Mouse (Mus musculus): Measurements from ENCODE around the gene Ngdn. TPM values are rescaled to one million over a fixed set of nuclear protein-coding genes. Genes with fewer than 3 reads are reported as not detected.
"Not testable (repeated sequence)": the region's sequence is repeated elsewhere in the genome, so short reads cannot be mapped to it uniquely, and the experiment has no call there.

Gene Ngdn
- polyA plus RNA-seq, 1 experiment from 2014 or later = 85.3 TPM

DNA sequence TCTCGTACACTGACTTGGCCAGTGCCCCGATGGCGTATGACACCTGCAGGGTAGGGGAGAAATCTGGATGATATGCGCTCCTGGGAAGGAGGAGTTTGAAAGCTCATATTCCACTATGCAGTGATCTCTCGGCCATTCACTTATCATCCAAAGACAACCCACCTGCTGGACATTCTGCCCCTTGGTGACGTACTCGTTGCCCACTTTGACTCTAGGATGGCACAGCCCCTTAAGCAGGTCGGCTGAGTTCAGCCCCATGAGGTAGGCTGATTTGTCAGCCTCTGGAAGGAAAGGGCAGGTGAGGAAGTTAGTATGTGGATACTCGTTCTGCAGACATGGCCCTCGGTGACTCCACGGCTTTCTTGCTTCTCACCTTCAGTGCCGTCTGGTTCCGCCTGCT is 26.4 kb upstream of the Ngdn start:
- no peaks in the 10 kb centered on the region for H3K27me3 ChIP-seq
- no peak overlapping the region for H3K4me3 ChIP-seq (replicated peaks)
- 87% methylated on average over 13 of the region's 13 CpGs for WGBS
- no peak for ATAC-seq (ENCODE audit: insufficient number of reproducible peaks, insufficient read depth, low FRiP score, low TSS enrichment, low read depth)
- H3K27ac ChIP-seq = no peak overlapping the region
- H3K36me3 ChIP-seq = no peaks in the 10 kb centered on the region
- H3K4me1 ChIP-seq (replicated peaks) = no peaks in the 10 kb centered on the region
- no peak overlapping the region for H3K9ac ChIP-seq (replicated peaks)
- H3K9me3 ChIP-seq = no peaks in the 10 kb centered on the region
- H3K4me2 ChIP-seq = no peak overlapping the region

DNA sequence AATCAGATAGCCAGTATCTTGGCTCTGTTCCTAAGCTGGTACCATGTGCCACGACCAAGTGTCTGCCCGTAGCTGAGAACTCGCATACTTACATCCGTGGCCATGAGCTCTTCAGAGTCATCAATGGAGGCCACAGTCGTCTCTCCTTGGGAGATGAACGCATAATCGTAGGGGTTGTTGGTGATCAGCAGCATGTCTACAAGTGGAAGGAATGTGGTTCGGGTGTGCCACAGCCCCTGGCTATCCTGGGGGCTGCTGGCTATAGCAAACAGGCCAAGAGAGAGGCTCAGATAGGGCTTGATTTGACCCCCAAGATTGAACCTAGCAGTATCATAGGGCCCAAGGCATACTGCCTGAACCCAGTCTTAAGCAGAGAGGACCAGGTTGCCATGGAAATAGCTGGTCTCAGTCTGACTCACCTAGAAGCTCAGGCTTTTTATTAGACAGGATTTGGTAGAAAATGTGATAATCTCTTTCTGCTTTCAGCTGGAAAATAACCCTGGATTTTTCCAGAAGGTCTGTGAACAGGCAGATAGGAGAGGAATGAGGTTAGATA is 25.3 kb upstream of the Ngdn start:
- H3K4me2 ChIP-seq = no peak overlapping the region
- H3K9me3 ChIP-seq = no peaks in the 10 kb centered on the region
- H3K4me3 ChIP-seq (replicated peaks) = no peak overlapping the region
- no peak overlapping the region for H3K9ac ChIP-seq (replicated peaks)
- 91% methylated on average over 8 of the region's 8 CpGs for WGBS
- H3K36me3 ChIP-seq = no peaks in the 10 kb centered on the region
- H3K27me3 ChIP-seq = no peaks in the 10 kb centered on the region
- H3K27ac ChIP-seq = no peak overlapping the region
- ATAC-seq (ENCODE audit: insufficient number of reproducible peaks, insufficient read depth, low FRiP score, low TSS enrichment, low read depth) = no peak
- H3K4me1 ChIP-seq (replicated peaks) = peaks cover 9% of the 10 kb centered on the region; the same call in 1 of the 2 replicates

DNA sequence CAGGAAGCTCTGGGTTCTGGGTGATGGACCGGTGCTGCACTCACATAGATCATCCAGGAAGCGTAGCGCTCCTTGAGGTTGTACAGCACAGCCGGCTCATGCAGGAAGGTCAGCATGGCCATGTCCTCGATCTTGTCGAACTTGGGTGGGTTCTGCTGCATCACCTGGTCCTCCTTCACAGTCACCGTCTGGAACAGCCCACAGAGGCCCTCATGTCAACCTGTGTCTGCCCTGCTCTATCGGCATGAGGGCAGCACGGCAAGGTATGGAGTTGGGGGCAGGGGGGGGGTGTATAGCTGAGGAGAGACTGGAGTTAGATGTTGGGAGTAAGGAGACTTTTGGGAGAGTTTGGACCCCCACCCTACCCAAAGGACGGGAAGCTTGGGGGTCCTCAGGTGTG is 23.1 kb upstream of the Ngdn start:
- Histone ChIP-seq H3K36me3 (no peaks in the 10 kb centered on the region), H3K9ac (replicated peaks) (no peak overlapping the region), H3K4me2 (no peak overlapping the region), H3K4me1 (replicated peaks) (peaks cover 18% of the 10 kb centered on the region), H3K27ac (no peak overlapping the region), H3K4me3 (replicated peaks) (no peak overlapping the region), H3K27me3 (no peaks in the 10 kb centered on the region), H3K9me3 (no peaks in the 10 kb centered on the region)
- WGBS = 87% methylated on average over 10 of the region's 10 CpGs
- ATAC-seq (ENCODE audit: insufficient number of reproducible peaks, insufficient read depth, low FRiP score, low TSS enrichment, low read depth) = no peak

DNA sequence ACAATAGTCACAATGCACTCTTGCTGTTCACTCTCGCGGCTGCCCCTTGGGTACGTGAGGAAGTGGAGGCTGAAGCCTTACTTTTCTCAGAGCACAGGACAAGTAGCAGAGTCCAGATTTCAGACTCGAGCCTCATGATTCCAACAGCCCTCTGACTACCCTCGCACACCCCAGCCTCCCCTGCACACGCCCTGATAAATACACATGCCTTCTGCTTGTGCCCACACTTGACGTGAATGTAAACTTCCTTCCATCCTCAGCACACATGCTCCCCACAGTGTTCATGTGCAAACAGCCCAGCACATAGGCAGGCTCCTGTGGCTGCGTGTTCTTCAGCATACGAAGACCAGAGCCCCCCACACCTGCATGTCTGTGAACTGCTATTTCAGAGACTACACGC is 21.6 kb upstream of the Ngdn start:
- no peak overlapping the region for H3K27ac ChIP-seq
- H3K27me3 ChIP-seq = no peaks in the 10 kb centered on the region
- peaks cover 18% of the 10 kb centered on the region for H3K4me1 ChIP-seq (replicated peaks)
- H3K4me2 ChIP-seq = no peak overlapping the region
- 83% methylated on average over 10 of the region's 10 CpGs for WGBS
- no peak overlapping the region for H3K4me3 ChIP-seq (replicated peaks)
- H3K9me3 ChIP-seq = no peaks in the 10 kb centered on the region
- H3K36me3 ChIP-seq = no peaks in the 10 kb centered on the region
- no peak for ATAC-seq (ENCODE audit: insufficient number of reproducible peaks, insufficient read depth, low FRiP score, low TSS enrichment, low read depth)
- H3K9ac ChIP-seq (replicated peaks) = no peak overlapping the region

DNA sequence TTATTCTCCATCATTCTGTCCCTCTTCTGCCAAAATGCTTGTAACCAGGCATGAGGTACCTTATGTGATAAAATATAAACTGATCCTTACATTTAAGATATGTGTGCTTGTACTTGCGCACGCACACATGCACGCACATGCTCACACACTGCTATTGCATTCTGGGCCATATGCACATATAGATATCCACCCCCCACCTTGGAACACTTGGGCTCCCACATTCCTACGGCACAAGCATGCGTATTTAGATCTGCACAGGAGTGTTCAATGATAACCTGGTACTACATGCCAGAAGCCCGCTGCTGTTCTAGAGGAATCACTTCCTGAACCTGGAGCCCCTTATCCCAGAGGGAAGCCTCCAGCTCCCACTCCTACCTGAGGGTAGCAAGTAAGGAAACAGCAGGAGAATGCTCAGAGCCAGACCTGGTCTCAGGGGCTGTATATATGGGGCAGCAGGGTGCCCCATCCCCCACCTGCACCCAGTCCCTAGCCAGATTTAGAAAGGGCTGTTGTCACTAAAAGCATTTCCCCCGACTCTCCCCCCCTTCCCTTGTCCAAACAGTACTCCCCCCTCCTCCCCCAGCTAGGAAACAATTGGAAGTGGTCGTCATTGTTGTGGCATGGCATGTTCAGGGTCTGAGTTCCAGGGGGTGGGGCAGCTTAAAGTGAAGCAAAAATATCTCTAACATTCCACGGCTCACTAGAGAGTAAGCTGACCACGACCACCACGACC is 21.0 kb upstream of the Ngdn start, which contains the start of gene Myh7:
Myh7 (minus strand) TSS at position 491 of the 733 bp plus-strand sequence.
- H3K9ac ChIP-seq (replicated peaks) = no peak within 1 kb of the TSS
- H3K4me3 ChIP-seq (replicated peaks) = no peak within 1 kb of the TSS
- H3K36me3 ChIP-seq = no peaks in the 10 kb centered on the region
- H3K4me1 ChIP-seq (replicated peaks) = peaks cover 18% of the 10 kb centered on the region
- no peak within 1 kb of the TSS for H3K4me2 ChIP-seq
- 66% methylated on average over 11 of the region's 11 CpGs for WGBS
- no peaks in the 10 kb centered on the region for H3K9me3 ChIP-seq
- peak within 1 kb of the TSS; percentile 50; the same call in 1 of the 2 replicates for H3K27ac ChIP-seq
- H3K27me3 ChIP-seq = no peaks in the 10 kb centered on the region
- ATAC-seq (ENCODE audit: insufficient number of reproducible peaks, insufficient read depth, low FRiP score, low TSS enrichment, low read depth) = no peak

DNA sequence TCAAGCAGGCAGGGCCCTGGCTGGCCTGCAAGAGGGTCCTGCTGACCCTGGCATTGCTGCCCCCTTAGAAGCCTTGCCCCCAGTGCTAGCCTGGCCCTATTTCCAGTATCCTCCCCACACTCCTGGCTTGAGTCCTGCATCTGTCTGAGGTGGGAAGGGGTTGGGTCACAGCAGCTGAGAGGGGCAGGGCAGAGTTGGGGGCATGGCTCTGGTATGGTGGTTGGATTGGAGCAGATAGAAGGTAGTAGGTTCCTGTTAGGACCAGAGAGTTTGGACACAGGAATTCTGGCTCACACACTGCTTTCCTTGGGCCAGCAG is 20.4 kb upstream of the Ngdn start:
- peak; percentile 22; the same call in 1 of the 2 replicates for ATAC-seq (ENCODE audit: insufficient number of reproducible peaks, insufficient read depth, low FRiP score, low TSS enrichment, low read depth)
- H3K4me1 ChIP-seq (replicated peaks) = peaks cover 18% of the 10 kb centered on the region
- H3K27me3 ChIP-seq = no peaks in the 10 kb centered on the region
- no peak overlapping the region for H3K9ac ChIP-seq (replicated peaks)
- H3K4me3 ChIP-seq (replicated peaks) = no peak overlapping the region
- H3K36me3 ChIP-seq = no peaks in the 10 kb centered on the region
- H3K27ac ChIP-seq = no peak overlapping the region
- no peaks in the 10 kb centered on the region for H3K9me3 ChIP-seq
- H3K4me2 ChIP-seq = no peak overlapping the region

DNA sequence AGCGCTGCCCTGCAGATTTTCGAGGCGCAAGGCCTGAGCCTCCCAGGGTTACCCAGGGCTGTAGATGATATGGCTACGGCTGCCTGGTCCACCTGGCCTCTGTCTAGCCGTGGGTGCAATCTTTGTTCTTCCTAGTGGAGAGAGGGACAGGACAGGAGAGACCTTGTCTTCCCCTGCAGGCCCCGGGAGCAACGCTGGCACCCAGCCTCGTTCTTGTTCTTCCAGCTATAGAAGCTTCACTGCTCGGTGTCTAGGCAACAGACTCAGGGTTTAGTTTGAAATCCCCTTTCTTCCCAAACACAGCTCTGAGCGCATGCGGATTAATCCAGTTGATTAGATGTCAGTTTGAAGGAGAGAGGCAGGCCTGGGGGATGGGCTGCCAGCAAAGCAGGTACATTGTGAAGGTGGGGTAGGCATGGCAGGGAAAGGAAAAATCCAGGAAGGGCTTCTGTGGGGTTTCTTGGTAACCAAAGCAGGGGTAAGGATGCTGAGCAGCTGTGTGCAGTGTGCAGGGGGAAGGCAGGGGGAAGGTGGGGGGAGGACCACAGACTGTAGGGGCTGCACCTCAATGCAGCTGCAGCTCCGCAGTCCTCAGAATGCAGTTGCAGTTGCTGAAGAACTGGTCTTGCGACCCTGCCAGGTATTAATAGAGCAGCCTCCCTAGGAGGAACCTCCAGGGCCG is 19.7 kb upstream of the Ngdn start:
- Histone ChIP-seq H3K27ac (peak overlapping the region; percentile 50; the same call in 1 of the 2 replicates), H3K4me1 (replicated peaks) (peaks cover 18% of the 10 kb centered on the region), H3K36me3 (no peaks in the 10 kb centered on the region), H3K4me2 (no peak overlapping the region), H3K9me3 (no peaks in the 10 kb centered on the region), H3K4me3 (replicated peaks) (no peak overlapping the region), H3K9ac (replicated peaks) (no peak overlapping the region), H3K27me3 (no peaks in the 10 kb centered on the region)
- no peak for ATAC-seq (ENCODE audit: insufficient number of reproducible peaks, insufficient read depth, low FRiP score, low TSS enrichment, low read depth)
- 60% methylated on average over 14 of the region's 14 CpGs for WGBS

DNA sequence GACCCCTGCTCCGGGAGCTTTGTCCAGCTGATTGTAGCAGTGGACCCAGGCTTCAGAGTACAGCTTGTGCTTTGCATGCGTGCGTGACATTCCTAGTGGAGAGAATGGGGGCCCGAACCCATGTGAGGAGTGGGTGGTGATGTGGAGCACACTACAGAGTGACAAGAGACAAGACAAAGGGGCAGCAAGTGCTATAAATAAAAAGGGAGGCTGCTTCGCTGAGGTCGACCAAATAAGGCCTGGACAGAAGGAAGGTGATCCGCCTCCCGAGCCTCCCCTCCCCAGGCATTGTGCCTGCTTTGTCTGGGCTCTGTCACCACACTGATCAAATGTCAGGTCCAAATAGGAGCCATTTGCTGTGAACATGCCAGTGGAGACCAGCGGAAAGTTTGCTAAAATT is 18.5 kb upstream of the Ngdn start:
- no peaks in the 10 kb centered on the region for H3K9me3 ChIP-seq
- H3K36me3 ChIP-seq = no peaks in the 10 kb centered on the region
- peak; percentile 23; the same call in 1 of the 2 replicates for ATAC-seq (ENCODE audit: insufficient number of reproducible peaks, insufficient read depth, low FRiP score, low TSS enrichment, low read depth)
- peak overlapping the region; percentile 53; the same call in 1 of the 2 replicates for H3K27ac ChIP-seq
- H3K27me3 ChIP-seq = no peaks in the 10 kb centered on the region
- no peak overlapping the region for H3K4me2 ChIP-seq
- 57% methylated on average over 9 of the region's 9 CpGs for WGBS
- no peak overlapping the region for H3K9ac ChIP-seq (replicated peaks)
- no peak overlapping the region for H3K4me3 ChIP-seq (replicated peaks)
- peaks cover 18% of the 10 kb centered on the region for H3K4me1 ChIP-seq (replicated peaks)

DNA sequence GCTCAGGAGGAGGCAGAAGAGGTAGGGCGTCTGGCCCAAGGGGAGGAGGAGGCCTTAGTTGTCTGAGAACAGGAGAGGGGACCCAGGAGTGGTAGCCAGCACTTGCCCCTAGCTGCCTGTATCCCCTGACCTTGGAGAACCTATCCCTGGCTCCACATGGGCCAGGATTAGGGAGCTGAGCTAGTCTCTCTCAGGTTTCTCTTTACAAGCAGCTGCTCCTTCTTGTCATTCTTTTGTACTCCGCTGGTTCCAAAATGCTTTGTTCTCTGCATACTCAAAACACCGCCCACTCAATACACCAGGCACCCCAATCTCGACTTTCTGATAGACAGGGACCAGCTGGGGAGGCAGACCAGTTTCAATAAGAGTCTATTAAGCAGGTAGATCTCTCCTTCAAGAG is 18.0 kb upstream of the Ngdn start:
- peaks cover 18% of the 10 kb centered on the region for H3K4me1 ChIP-seq (replicated peaks)
- WGBS = 64% methylated on average over 4 of the region's 4 CpGs
- peak; percentile 52; the same call in 1 of the 2 replicates for ATAC-seq (ENCODE audit: insufficient number of reproducible peaks, insufficient read depth, low FRiP score, low TSS enrichment, low read depth)
- H3K36me3 ChIP-seq = no peaks in the 10 kb centered on the region
- no peaks in the 10 kb centered on the region for H3K9me3 ChIP-seq
- H3K27ac ChIP-seq = peak overlapping the region; percentile 53; the same call in 1 of the 2 replicates
- H3K4me2 ChIP-seq = no peak overlapping the region
- H3K27me3 ChIP-seq = no peaks in the 10 kb centered on the region
- H3K4me3 ChIP-seq (replicated peaks) = no peak overlapping the region
- no peak overlapping the region for H3K9ac ChIP-seq (replicated peaks)

DNA sequence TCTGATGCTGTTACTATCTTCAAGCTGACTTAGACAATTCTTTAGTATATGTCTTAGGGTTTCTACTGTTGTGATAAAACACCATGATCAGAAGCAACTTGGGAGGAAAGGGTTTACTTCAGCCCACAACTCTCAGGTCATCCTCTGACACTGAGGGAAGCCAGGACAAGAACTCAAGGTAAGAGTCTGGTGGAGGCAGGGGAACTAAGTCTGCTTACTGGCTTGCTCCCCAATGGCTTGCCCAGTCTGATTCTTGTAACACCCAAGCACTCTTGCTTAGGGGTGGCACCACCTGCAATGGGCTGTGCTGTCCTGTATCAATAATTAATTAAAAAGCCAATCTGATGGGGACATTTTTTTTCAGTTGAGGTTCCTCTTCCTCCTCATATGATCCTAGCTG is 16.6 kb upstream of the Ngdn start:
- no peak overlapping the region for H3K4me2 ChIP-seq
- no peak overlapping the region for H3K27ac ChIP-seq
- H3K27me3 ChIP-seq = no peaks in the 10 kb centered on the region
- H3K4me3 ChIP-seq (replicated peaks) = no peak overlapping the region
- H3K9ac ChIP-seq (replicated peaks) = no peak overlapping the region
- ATAC-seq (ENCODE audit: insufficient number of reproducible peaks, insufficient read depth, low FRiP score, low TSS enrichment, low read depth) = no peak
- H3K36me3 ChIP-seq = no peaks in the 10 kb centered on the region
- H3K4me1 ChIP-seq (replicated peaks) = peaks cover 18% of the 10 kb centered on the region
- no peaks in the 10 kb centered on the region for H3K9me3 ChIP-seq

DNA sequence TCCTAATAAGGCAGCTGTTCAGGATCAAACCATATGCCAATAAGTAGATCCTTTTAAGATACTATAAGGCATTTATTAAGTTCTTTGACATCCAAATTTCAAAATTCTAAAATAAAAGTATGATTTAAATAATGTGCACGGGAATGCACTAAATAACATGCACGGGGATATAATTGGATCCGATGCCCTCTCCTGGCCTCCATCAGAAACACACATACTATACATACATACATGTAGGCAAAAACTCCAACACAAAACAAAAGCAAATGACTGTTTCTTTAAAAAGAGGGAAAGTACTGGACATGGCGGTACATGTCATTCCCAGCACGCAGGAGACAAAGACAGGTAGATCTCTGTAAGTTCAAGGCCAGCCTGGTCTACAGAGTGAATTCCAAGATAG is 15.4 kb upstream of the Ngdn start:
- not testable (repeated sequence) for H3K9ac ChIP-seq (replicated peaks); H3K4me3 ChIP-seq (replicated peaks); ATAC-seq (ENCODE audit: insufficient number of reproducible peaks, insufficient read depth, low FRiP score, low TSS enrichment, low read depth); H3K36me3 ChIP-seq; H3K4me1 ChIP-seq (replicated peaks); H3K27me3 ChIP-seq; H3K4me2 ChIP-seq; H3K27ac ChIP-seq; H3K9me3 ChIP-seq
- 88% methylated on average over 5 of the region's 5 CpGs for WGBS

Data from limb, embryonic 12.5 days (tissue).